Mouse (Mus musculus): ENCODE measurements at regions not wholly inside any gene's neighbourhood (a gene's known extent, or its start where the extent isn't known, plus 50 kb on each side); places are given as distances from the start of the nearest gene placed in this dataset.
A peak's percentile ranks its signal among the peaks of the same experiment; 100 is the strongest.
"Not testable (repeated sequence)": the region's sequence is repeated elsewhere in the genome, so short reads cannot be mapped to it uniquely, and the experiment has no call there.

GRCm38 (mm10) chr5:148802720-148803119 is 126.4 kb downstream of the Katnal1 start:
- TF ChIP-seq POLR2A (IDR thresholded peaks at IDR 0.05; ENCODE audit: low read depth, low read length) (no peak), CTCF (IDR thresholded peaks at IDR 0.05; ENCODE audit: borderline replicate concordance, insufficient read depth, low read length) (no peak)
- Histone ChIP-seq H3K4me1 (ENCODE audit: control insufficient read depth, insufficient read depth, low read length) (no peaks in the 10 kb centered on the region), H3K27ac (ENCODE audit: insufficient read depth, low read length) (0 out of 2 replicates have a peak overlapping the region, but pooled peaks have one; percentile 1), H3K4me3 (ENCODE audit: insufficient read depth, low read length) (no peak overlapping the region)

GRCm38 (mm10) chr5:148798541-148798940 is 130.6 kb downstream of the Katnal1 start:
- H3K27ac ChIP-seq (ENCODE audit: insufficient read depth, low read length), result no peak overlapping the region
- no peaks in the 10 kb centered on the region for H3K4me1 ChIP-seq (ENCODE audit: control insufficient read depth, insufficient read depth, low read length)
- no peak overlapping the region for H3K4me3 ChIP-seq (ENCODE audit: insufficient read depth, low read length)
- TF ChIP-seq CTCF (IDR thresholded peaks at IDR 0.05; ENCODE audit: borderline replicate concordance, insufficient read depth, low read length) (no peak), POLR2A (IDR thresholded peaks at IDR 0.05; ENCODE audit: low read depth, low read length) (no peak)

- no peak overlapping the region for H3K27ac ChIP-seq (ENCODE audit: insufficient read depth, low read length)
- H3K4me1 ChIP-seq (ENCODE audit: control insufficient read depth, insufficient read depth, low read length), result no peaks in the 10 kb centered on the region
- TF ChIP-seq CTCF (IDR thresholded peaks at IDR 0.05; ENCODE audit: borderline replicate concordance, insufficient read depth, low read length) (no peak), POLR2A (IDR thresholded peaks at IDR 0.05; ENCODE audit: low read depth, low read length) (no peak)
- H3K4me3 ChIP-seq (ENCODE audit: insufficient read depth, low read length), result no peak overlapping the region
Measured at GRCm38 (mm10) chr5:148796072-148796471, 133.0 kb downstream of the Katnal1 start.

GRCm38 (mm10) chr5:148794465-148794864 is 134.7 kb downstream of the Katnal1 start:
- Histone ChIP-seq H3K4me3 (ENCODE audit: insufficient read depth, low read length) (no peak overlapping the region), H3K4me1 (ENCODE audit: control insufficient read depth, insufficient read depth, low read length) (no peaks in the 10 kb centered on the region), H3K27ac (ENCODE audit: insufficient read depth, low read length) (no peak overlapping the region)
- TF ChIP-seq CTCF (IDR thresholded peaks at IDR 0.05; ENCODE audit: borderline replicate concordance, insufficient read depth, low read length), result peak; percentile 68
- no peak for TF ChIP-seq POLR2A (IDR thresholded peaks at IDR 0.05; ENCODE audit: low read depth, low read length)

- Histone ChIP-seq H3K4me3 (ENCODE audit: insufficient read depth, low read length) (no peak overlapping the region), H3K4me1 (ENCODE audit: control insufficient read depth, insufficient read depth, low read length) (no peaks in the 10 kb centered on the region), H3K27ac (ENCODE audit: insufficient read depth, low read length) (no peak overlapping the region)
- TF ChIP-seq CTCF (IDR thresholded peaks at IDR 0.05; ENCODE audit: borderline replicate concordance, insufficient read depth, low read length), result peak; percentile 90; the same call in 1 of the 2 replicates
- no peak for TF ChIP-seq POLR2A (IDR thresholded peaks at IDR 0.05; ENCODE audit: low read depth, low read length)
Measured at GRCm38 (mm10) chr5:148792736-148793440, 136.2 kb downstream of the Katnal1 start.

GRCm38 (mm10) chr5:148791651-148792050 is 137.5 kb downstream of the Katnal1 start:
- H3K4me3 ChIP-seq (ENCODE audit: insufficient read depth, low read length), result no peak overlapping the region
- no peak overlapping the region for H3K27ac ChIP-seq (ENCODE audit: insufficient read depth, low read length)
- no peaks in the 10 kb centered on the region for H3K4me1 ChIP-seq (ENCODE audit: control insufficient read depth, insufficient read depth, low read length)
- no peak for TF ChIP-seq POLR2A (IDR thresholded peaks at IDR 0.05; ENCODE audit: low read depth, low read length)
- TF ChIP-seq CTCF (IDR thresholded peaks at IDR 0.05; ENCODE audit: borderline replicate concordance, insufficient read depth, low read length), result no peak

GRCm38 (mm10) chr5:148790343-148790742 is 138.8 kb downstream of the Katnal1 start:
- H3K27ac ChIP-seq (ENCODE audit: insufficient read depth, low read length); H3K4me1 ChIP-seq (ENCODE audit: control insufficient read depth, insufficient read depth, low read length); H3K4me3 ChIP-seq (ENCODE audit: insufficient read depth, low read length): not testable (repeated sequence)

GRCm38 (mm10) chr5:148789823-148790222 is 139.3 kb downstream of the Katnal1 start:
- Histone ChIP-seq H3K27ac (ENCODE audit: insufficient read depth, low read length) (no peak overlapping the region), H3K4me3 (ENCODE audit: insufficient read depth, low read length) (no peak overlapping the region), H3K4me1 (ENCODE audit: control insufficient read depth, insufficient read depth, low read length) (no peaks in the 10 kb centered on the region)
- TF ChIP-seq CTCF (IDR thresholded peaks at IDR 0.05; ENCODE audit: borderline replicate concordance, insufficient read depth, low read length), result no peak
- TF ChIP-seq POLR2A (IDR thresholded peaks at IDR 0.05; ENCODE audit: low read depth, low read length), result no peak

- H3K4me3 ChIP-seq (ENCODE audit: insufficient read depth, low read length), result no peak overlapping the region
- no peak for TF ChIP-seq CTCF (IDR thresholded peaks at IDR 0.05; ENCODE audit: borderline replicate concordance, insufficient read depth, low read length)
- no peak for TF ChIP-seq POLR2A (IDR thresholded peaks at IDR 0.05; ENCODE audit: low read depth, low read length)
- no peaks in the 10 kb centered on the region for H3K4me1 ChIP-seq (ENCODE audit: control insufficient read depth, insufficient read depth, low read length)
- H3K27ac ChIP-seq (ENCODE audit: insufficient read depth, low read length), result no peak overlapping the region
Measured at GRCm38 (mm10) chr5:148789147-148789566, 140.0 kb downstream of the Katnal1 start.

- H3K27ac ChIP-seq (ENCODE audit: insufficient read depth, low read length), result no peak overlapping the region
- H3K4me3 ChIP-seq (ENCODE audit: insufficient read depth, low read length), result no peak overlapping the region
- TF ChIP-seq CTCF (IDR thresholded peaks at IDR 0.05; ENCODE audit: borderline replicate concordance, insufficient read depth, low read length) (no peak), POLR2A (IDR thresholded peaks at IDR 0.05; ENCODE audit: low read depth, low read length) (no peak)
Measured at GRCm38 (mm10) chr5:148788690-148789089, 140.4 kb downstream of the Katnal1 start.

More at GRCm38 (mm10) chr5:148788690-148789089, 140.4 kb downstream of the Katnal1 start:
- H3K4me1 ChIP-seq (ENCODE audit: control insufficient read depth, insufficient read depth, low read length), result no peaks in the 10 kb centered on the region

Data from embryonic fibroblast, embryonic 13.5 days (primary cell).